Mouse (Mus musculus) ES-E14 (cell line): Measurements from ENCODE around the gene Psmb7. TPM values are rescaled to one million over a fixed set of nuclear protein-coding genes. Genes with fewer than 3 reads are reported as not detected.

Source experiments
- DNase-seq: peaks from one replicate; pipeline ENCODE4 v3.0.0-alpha.2; 2013; ENCODE audit warnings: low read depth, low spot score
- H3K27ac ChIP-seq: 2 replicates; pipeline ENCODE4 v1.5.1; 2012; ENCODE audit warnings: low read depth, mild to moderate bottlenecking, low read length, moderate library complexity, mixed read lengths; ENCODE audit not compliant: poor library complexity, insufficient read depth, severe bottlenecking
- H3K36me3 ChIP-seq: 2 replicates; pipeline ENCODE4 v1.6.1; 2012; ENCODE audit warnings: mild to moderate bottlenecking, low read length, moderate library complexity, mixed read lengths; ENCODE audit not compliant: control insufficient read depth, poor library complexity, insufficient read depth, severe bottlenecking
- H3K4me1 ChIP-seq, 2 experiments: fragments of 150-350 bp in 1 of 2; sonication (generic) in 1 of 2; 2 replicates each; pipeline ENCODE4 v1.6.1; 2012; ENCODE audit warnings: low read length in 2 of 2, mild to moderate bottlenecking in 1 of 2, mixed read lengths in 1 of 2; ENCODE audit not compliant: control insufficient read depth in 2 of 2, insufficient read depth in 2 of 2, poor library complexity in 1 of 2
- H3K4me3 ChIP-seq, 2 experiments: fragments of 150-350 bp in 1 of 2; sonication (generic) in 1 of 2; 2 replicates each; pipeline ENCODE4 v1.5.1; 2012; ENCODE audit warnings: low read length in 2 of 2, low read depth in 1 of 2, mild to moderate bottlenecking in 1 of 2, mixed read lengths in 1 of 2; ENCODE audit not compliant: insufficient read depth in 1 of 2, poor library complexity in 1 of 2, severe bottlenecking in 1 of 2
- H3K9ac ChIP-seq: 2 replicates; pipeline ENCODE4 v1.6.1; 2012; ENCODE audit warnings: low read depth, mild to moderate bottlenecking, low read length, mixed read lengths; ENCODE audit not compliant: poor library complexity, insufficient read depth, severe bottlenecking
- H3K9me3 ChIP-seq: fragments of 150-350 bp; sonication (generic); 2 replicates; pipeline ENCODE4 v1.6.1; 2012; ENCODE audit warnings: low read depth, mild to moderate bottlenecking, low read length; ENCODE audit not compliant: control insufficient read depth, insufficient read depth
- CHD2 ChIP-seq: IDR thresholded peaks from 2 replicates; pipeline ENCODE4 v1.6.1; 2014; ENCODE audit warnings: mild to moderate bottlenecking, low read depth, low read length, inconsistent platforms
- HCFC1 ChIP-seq: IDR thresholded peaks from 2 replicates; pipeline ENCODE4 v1.6.1; 2012; ENCODE audit warnings: low read length, inconsistent platforms, borderline replicate concordance; ENCODE audit not compliant: insufficient read depth
- MAFK ChIP-seq: IDR thresholded peaks from 2 replicates; pipeline ENCODE4 v1.6.1; 2014; ENCODE audit warnings: mild to moderate bottlenecking, low read depth, low read length, inconsistent platforms; ENCODE audit not compliant: insufficient read depth
- ZC3H11A ChIP-seq: IDR thresholded peaks from 2 replicates; pipeline ENCODE4 v1.6.1; 2012; ENCODE audit warnings: low read depth, mild to moderate bottlenecking, inconsistent platforms, low read length, borderline replicate concordance
- ZNF384 ChIP-seq: IDR thresholded peaks from 2 replicates; pipeline ENCODE4 v1.6.1; 2012; ENCODE audit warnings: low read depth, low read length, inconsistent platforms
- in situ Hi-C, 2 experiments: fragments of 600-800 bp; cut with MboI; formaldehyde crosslinking; loops; one replicate each; pipeline ENCODE4 v1.15.1; 2025; ENCODE audit warnings: low sequenced_read_pairs in 2 of 2, inconsistent platforms in 1 of 2; ENCODE audit not compliant: unreplicated experiment in 2 of 2
- total RNA-seq: library from RNA; depleted of rRNA; stranded (reverse); fragments of 300-350 nt; gene quantifications from 2 replicates; pipeline ENCODE4 v1.2.3, GENCODE M21; 2012; rRNA removed

Psmb7 gene
- total RNA-seq, result 224 and 382 TPM in 2 replicates

DNA sequence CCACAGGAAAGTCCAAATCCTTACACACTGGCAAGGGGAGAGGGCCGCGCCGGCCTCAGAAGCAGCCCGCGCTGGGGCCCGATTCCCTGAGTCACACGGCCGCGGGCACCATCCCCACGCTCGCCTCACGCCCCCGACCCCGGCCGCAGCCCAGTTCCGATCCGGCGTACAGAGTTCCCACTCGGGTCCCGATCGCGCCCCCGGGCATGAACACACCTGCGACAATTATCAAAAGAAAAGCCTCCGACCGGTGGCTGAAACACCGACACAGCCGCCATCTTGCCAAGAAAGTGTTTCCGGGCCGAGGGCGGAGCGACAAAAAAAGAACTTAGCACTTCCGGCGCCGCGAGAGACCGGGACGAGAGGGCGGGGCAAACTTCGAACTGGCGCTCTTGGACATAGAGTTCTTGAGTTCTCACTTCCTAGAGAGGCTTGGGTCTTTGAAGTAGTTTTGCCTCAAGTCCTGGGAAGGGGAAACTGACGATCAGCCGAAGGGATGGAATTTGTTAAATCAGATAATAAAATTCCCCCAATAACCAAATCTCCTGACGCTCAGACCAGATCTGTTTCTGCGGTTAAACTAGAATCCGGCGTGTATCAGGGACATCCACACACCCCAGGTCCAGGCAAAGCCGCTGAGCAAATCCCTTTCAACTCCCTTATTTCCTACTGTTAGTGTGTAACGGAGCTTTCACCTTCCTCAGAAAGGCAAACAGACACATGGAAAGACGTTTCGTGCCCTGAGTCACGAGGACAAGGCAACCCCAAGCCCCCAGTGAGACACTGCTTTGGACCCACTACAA, at the start of gene Psmb7:
Gene Psmb7, minus strand, starts transcription at position 463 of the 803 bp plus-strand sequence.
- Histone ChIP-seq H3K9me3 (no peaks in the 10 kb centered on the region), H3K27ac (peak within 1 kb of the TSS; percentile 71), H3K9ac (peak within 1 kb of the TSS; percentile 98), H3K4me1 (peaks cover 2 to 3% of the 10 kb centered on the region in 2 experiments; a peak in 3 of 4 replicates), H3K4me3 (peak within 1 kb of the TSS; percentile 97 to 98), H3K36me3 (peaks cover 11% of the 10 kb centered on the region)
- peak; percentile 93 for DNase-seq
- TF ChIP-seq HCFC1 (0 out of 2 replicates have a peak, but pooled peaks have one; percentile 25), ZNF384 (0 out of 2 replicates have a peak, but pooled peaks have one; percentile 17), ZC3H11A (no peak)
- in situ Hi-C loops, result no loop called here

DNA sequence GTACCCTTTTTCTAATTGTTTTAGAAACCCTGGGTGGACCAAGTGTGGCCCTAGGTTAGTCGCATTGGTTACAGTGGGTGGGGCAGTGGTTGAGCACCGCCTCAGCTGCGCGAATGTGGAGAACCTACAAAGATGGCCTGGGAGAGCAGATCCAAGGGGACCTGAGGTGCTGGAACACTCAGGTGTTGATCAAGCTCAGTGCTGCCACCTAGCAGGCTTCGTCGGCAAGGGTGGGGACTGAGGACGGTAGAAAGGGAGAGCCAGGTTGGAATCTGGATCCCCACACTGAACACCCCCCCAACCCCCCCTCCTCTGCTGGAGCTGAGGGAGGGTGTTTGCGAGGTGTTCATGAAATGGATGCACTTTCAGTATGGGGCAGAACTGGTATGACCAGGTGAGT, 47.7 kb upstream of the Psmb7 start:
- Histone ChIP-seq H3K36me3 (no peaks in the 10 kb centered on the region), H3K9ac (no peak overlapping the region), H3K4me1 (peaks cover 0 to 4% of the 10 kb centered on the region in 2 experiments; a peak in 2 of 4 replicates), H3K27ac (no peak overlapping the region), H3K9me3 (no peaks in the 10 kb centered on the region), H3K4me3 (no peak overlapping the region)
- TF ChIP-seq ZC3H11A (peak; percentile 5; the same call in 1 of the 2 replicates), ZNF384 (no peak), MAFK (no peak), CHD2 (no peak)
- DNase-seq, result peak; percentile 76
- in situ Hi-C loops, result no loop called here

DNA sequence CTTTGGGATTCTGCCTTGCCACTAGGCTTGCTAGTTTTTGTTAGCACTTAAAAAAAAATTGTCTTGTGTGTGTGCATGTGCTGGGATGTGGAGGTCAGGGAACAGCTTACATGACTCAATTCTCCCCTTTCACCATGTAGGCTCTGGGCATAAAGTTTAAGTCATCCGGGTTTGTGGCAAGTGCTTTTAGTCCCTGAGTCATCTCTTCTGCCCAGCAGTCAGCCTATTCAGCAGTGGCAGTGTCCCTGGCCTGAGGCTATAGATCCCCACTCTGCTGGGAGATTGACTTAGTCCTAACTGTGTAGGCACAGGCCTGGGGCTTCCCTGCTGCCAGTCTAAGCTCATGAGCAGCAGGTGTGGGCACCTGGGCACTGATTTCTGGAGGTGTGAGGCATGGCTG, 46.0 kb upstream of the Psmb7 start:
- Histone ChIP-seq H3K9me3 (no peaks in the 10 kb centered on the region), H3K9ac (no peak overlapping the region), H3K27ac (no peak overlapping the region), H3K4me1 (no peaks in the 10 kb centered on the region; a peak in 1 of 4 replicates), H3K4me3 (no peak overlapping the region), H3K36me3 (no peaks in the 10 kb centered on the region)
- DNase-seq, result no peak
- TF ChIP-seq HCFC1 (no peak), MAFK (no peak), CHD2 (no peak), ZC3H11A (no peak), ZNF384 (no peak)
- in situ Hi-C loops, result no loop called here

DNA sequence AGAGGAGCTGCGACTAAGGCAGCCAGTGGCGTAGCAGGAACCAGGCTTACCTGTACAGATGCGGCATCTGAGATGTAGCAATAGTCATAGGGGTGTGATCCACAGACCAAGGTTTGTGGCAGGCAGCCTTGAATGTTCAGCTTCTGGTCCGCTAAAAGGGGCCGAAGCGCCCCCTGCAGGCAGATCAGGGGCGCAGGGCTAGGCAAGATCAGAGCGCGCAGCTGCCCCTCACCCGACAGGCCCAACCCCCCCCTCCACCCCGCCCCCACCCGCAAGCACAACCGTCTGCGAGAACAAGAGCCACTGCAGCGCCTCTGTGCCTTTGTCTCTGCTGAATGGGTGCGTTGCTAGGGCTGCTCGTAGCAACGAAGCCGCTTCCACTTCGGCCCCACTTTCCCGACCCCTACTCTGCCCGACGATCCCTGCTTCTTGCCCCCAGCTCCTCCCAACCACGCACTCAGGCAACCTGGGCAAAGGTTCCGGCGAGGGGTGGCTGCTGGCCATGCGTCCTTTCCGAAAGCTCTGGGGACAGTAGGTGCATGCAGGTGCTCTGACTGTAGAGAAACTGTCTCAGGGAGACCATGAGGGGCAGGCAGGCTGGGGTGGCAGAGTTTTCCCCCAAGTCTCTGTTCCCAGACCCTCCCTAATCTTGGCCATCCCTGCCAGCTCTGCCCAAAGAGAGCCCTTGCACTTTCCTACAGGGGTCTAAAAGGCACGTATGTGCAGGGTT, 45.1 kb upstream of the Psmb7 start:
- no peaks in the 10 kb centered on the region for H3K36me3 ChIP-seq
- H3K27ac ChIP-seq, result no peak overlapping the region
- peak overlapping the region; percentile 56 to 65 for H3K4me3 ChIP-seq
- peak; percentile 60 for DNase-seq
- peak overlapping the region; percentile 50 for H3K9ac ChIP-seq
- no peak for TF ChIP-seq MAFK
- 0 out of 2 replicates have a peak, but pooled peaks have one; percentile 21 for TF ChIP-seq HCFC1
- no peak; the same call in 1 of the 2 replicates for TF ChIP-seq ZC3H11A
- peak; percentile 63; the same call in 1 of the 2 replicates for TF ChIP-seq CHD2
- TF ChIP-seq ZNF384, result no peak
- no peaks in the 10 kb centered on the region; a peak in 1 of 4 replicates for H3K4me1 ChIP-seq
- no peaks in the 10 kb centered on the region for H3K9me3 ChIP-seq
- in situ Hi-C loops, result no loop called here
